Mouse (Mus musculus) NIH3T3 (cell line): ENCODE measurements at regions not wholly inside any gene's neighbourhood (a gene's known extent, or its start where the extent isn't known, plus 50 kb on each side); places are given as distances from the start of the nearest gene placed in this dataset.
"Not testable (repeated sequence)": the region's sequence is repeated elsewhere in the genome, so short reads cannot be mapped to it uniquely, and the experiment has no call there.

Source experiments
- DNase-seq: peaks from one replicate; pipeline ENCODE4 v3.0.0-alpha.2; 2012; ENCODE audit warnings: low read depth

- DNase-seq: no peak
Measured at GRCm38 (mm10) chr10:96253671-96254070, 117.3 kb downstream of the Gm5426 start.

- no peak for DNase-seq
Measured at GRCm38 (mm10) chr10:96254250-96254862, 118.0 kb downstream of the Gm5426 start.

GRCm38 (mm10) chr10:96257935-96258334, 121.5 kb downstream of the Gm5426 start:
- DNase-seq: no peak

GRCm38 (mm10) chr10:96259242-96259641, 122.8 kb downstream of the Gm5426 start:
- DNase-seq: peak; percentile 56

- no peak for DNase-seq
Measured at GRCm38 (mm10) chr10:96259648-96260047, 123.2 kb downstream of the Gm5426 start.

GRCm38 (mm10) chr10:96263544-96263943, 127.1 kb downstream of the Gm5426 start:
- peak; percentile 86 for DNase-seq

GRCm38 (mm10) chr10:96264433-96264832, 128.0 kb downstream of the Gm5426 start:
- DNase-seq: peak; percentile 69

- no peak for DNase-seq
Measured at GRCm38 (mm10) chr10:96264866-96265265, 128.5 kb downstream of the Gm5426 start.

- DNase-seq: no peak
Measured at GRCm38 (mm10) chr10:96266100-96266735, 129.8 kb downstream of the Gm5426 start.

GRCm38 (mm10) chr10:96267603-96268002, 131.2 kb downstream of the Gm5426 start:
- no peak for DNase-seq

GRCm38 (mm10) chr10:96273607-96274365, 137.4 kb downstream of the Gm5426 start:
- DNase-seq: peak; percentile 62

GRCm38 (mm10) chr10:96280149-96280548, 143.7 kb downstream of the Gm5426 start:
- no peak for DNase-seq

GRCm38 (mm10) chr10:96285407-96286093, 149.1 kb downstream of the Gm5426 start:
- DNase-seq: no peak

- no peak for DNase-seq
Measured at GRCm38 (mm10) chr10:96286094-96286485, 149.7 kb downstream of the Gm5426 start.

- not testable (repeated sequence) for DNase-seq
Measured at GRCm38 (mm10) chr10:96289005-96289404, 152.6 kb downstream of the Gm5426 start.

GRCm38 (mm10) chr10:96293622-96294021, 157.2 kb downstream of the Gm5426 start:
- DNase-seq: peak; percentile 43

- peak; percentile 70 for DNase-seq
Measured at GRCm38 (mm10) chr10:96294666-96295065, 158.3 kb downstream of the Gm5426 start.

- DNase-seq: no peak
Measured at GRCm38 (mm10) chr10:96297658-96298057, 161.3 kb downstream of the Gm5426 start.

GRCm38 (mm10) chr10:96298566-96298965, 162.2 kb downstream of the Gm5426 start:
- peak; percentile 85 for DNase-seq

- no peak for DNase-seq
Measured at GRCm38 (mm10) chr10:96305701-96306100, 169.3 kb downstream of the Gm5426 start.

- DNase-seq: peak; percentile 58
Measured at GRCm38 (mm10) chr10:96308713-96309445, 172.5 kb downstream of the Gm5426 start.

GRCm38 (mm10) chr10:96309766-96310165, 173.4 kb downstream of the Gm5426 start:
- peak; percentile 62 for DNase-seq
